Mouse (Mus musculus) cerebellum, postnatal 25 days (tissue): ENCODE measurements around the gene Acta2.

Source experiments
- DNase-seq, 2 experiments: peaks; one replicate each; pipeline ENCODE4 v3.0.0; 2021; ENCODE audit warnings: mixed read lengths in 2 of 2

Gene Acta2

DNA sequence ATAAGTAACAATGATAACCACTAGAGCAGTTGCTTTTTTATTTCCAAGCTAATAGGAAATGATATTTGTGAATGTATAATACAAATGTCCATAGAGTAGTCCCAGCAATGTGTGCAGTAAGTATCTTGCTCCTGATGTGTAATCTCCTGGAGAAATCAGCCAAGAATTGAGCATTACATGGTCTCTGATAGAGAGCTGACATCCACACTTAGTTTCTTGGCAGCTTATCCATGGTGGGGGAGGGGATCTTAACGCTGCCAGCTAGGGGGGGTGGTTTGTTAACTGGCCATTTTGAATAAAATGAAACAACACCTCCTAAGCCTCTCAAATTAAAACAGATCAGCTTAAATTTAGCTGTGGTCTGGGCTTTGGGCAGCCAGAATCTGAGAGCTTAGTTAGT, 13.6 kb upstream of the Acta2 start:
- DNase-seq, result no peak

DNA sequence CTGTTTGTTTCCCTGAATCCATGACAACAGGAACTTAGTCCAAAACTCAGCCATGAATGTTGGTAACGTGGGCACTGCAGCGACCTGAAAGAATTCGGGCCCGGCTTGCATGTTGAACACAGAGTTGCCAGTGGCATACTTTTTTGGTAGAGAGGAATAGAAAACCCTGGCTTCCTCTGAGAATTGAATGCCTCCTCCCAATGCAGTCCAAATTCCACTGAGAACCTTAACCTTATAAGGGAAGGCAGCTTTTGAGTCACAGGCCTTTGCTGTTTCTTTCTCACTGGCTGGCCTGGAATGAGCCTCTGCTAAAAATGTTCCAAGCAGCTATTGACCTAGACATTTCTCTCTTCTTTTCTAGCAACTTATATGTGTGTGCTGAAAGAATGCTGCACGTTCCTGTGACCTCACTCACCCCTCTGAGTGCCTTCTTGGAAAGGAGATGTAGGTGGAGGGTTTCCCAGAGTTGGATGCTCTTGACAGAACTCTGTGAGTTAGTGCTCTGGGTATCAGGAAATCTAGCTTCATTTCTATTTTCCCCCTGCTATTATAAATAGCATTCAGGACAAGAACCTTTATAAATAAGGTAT, 10.3 kb upstream of the Acta2 start:
- DNase-seq, result no peak

GRCm38 (mm10) chr19:34262273-34262974, 7.0 kb upstream of the Acta2 start:
- no peak for DNase-seq

- no peak for DNase-seq
Measured at GRCm38 (mm10) chr19:34256936-34257335, 1.5 kb upstream of the Acta2 start.

- DNase-seq, result no peak
Measured at GRCm38 (mm10) chr19:34256149-34256548, 759 bp upstream of the Acta2 start.

DNA sequence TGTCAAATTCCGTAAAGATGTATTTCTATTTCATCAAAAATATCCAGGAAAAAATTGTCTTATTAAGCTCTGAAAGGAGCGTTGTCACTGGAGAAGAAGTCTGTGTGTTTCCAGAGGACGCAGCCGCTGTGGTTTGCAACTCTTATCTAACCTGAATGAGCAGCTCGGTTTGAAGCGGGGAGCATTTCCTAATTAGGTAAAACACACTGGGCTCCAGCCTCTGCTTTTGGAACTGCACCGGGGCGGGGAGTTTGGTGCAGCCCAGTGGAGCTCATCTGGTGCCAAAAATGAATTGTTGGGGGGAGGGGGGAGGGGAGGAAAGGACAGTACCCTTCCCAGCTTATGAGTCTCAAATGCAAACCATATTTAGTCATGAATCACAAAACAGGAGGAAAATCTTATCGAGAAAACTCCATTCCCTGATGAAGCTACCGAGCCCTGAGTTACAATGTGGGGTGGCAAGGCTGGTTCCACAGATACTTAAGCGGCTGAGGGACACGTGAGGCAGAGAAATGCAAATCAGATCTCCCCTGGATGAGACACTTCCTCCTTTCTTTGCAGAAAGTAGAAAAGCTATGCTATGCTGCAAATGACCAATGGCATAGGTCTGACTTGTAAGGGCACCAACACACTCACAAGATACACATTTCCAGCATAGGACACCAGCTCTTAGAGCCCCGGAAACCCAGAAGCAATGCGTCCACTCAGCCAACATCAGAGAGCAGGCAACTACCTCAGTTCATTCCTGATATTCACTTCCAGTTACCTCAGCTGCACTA, 1.1 kb downstream of the Acta2 start:
- DNase-seq, result no peak

DNA sequence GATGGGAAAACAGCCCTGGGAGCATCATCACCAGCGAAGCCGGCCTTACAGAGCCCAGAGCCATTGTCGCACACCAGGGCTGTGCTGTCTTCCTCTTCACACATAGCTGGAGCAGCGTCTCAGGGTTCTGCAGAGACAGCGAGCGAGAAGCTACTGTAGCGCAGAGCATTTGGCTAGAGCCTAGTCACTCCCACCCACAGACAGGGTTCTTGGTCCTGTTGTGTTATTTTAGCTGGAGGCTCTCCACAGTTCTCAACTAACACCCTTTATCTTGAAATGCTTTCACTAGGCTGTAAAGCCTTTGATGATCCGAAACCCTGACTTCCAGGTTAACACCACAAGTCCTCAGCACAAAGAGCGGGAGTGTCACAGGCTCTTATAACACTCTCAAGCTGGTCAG, 2.9 kb downstream of the Acta2 start:
- DNase-seq, result no peak

DNA sequence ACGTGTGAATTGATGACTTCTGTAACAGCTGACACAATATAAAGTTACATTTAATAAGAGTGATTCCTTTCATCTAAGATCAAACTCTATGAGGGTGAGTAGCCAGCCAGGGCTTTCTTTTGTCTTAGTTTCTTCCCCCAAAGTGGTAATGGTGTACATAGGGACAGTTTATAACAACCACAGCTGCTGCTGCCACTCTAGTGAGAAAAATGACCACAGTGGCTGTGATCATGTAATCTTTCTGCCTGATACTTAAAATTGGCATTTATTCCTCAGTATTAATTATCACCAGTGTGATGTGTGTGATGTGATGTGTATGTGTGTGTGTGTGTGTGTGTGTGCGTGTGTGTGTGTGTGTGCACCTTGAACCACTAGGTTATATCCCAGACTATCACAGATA, 3.5 kb downstream of the Acta2 start:
- DNase-seq, result no peak

DNA sequence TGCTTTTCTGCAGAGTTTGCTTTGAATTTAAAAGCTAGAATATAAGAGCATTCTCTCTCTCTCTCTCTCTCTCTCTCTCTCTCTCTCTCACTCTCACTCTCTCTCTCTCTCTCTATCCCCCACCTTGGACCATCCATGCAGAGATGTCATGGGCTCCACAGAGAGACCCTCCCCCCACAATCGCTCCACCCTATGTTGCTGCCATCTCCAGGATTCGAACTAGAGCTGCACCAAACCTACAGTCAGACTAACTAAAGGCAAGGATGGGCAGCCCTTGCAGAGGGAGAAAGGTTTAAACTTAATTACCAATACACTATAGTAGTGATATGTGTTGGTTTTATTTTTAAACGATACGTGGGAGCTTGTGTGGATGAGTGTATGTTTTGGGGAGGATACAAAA, 4.8 kb downstream of the Acta2 start:
- DNase-seq, result no peak

DNA sequence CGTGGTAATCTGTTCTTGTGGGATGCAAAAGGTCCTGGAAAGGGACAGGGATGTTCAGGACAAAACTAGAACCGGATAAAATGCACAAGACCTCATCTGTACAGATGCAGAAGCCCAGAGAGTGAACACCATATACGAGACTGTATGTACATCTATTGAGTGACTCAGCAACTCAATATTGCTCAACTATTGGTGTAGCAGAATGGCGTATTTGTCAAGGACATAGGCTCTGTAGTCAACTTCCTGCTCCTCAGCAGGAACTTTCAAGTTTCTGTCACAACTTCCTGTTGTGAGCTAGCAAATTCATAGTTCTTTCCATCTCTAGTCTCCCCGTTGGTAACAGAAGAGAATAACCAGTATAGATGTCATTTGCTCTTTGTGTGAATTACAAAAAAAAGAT, 6.8 kb downstream of the Acta2 start:
- no peak for DNase-seq

GRCm38 (mm10) chr19:34244056-34244455, 11.3 kb downstream of the Acta2 start:
- DNase-seq, result peak; percentile 25 to 53

GRCm38 (mm10) chr19:34242925-34243324, 12.5 kb downstream of the Acta2 start:
- no peak for DNase-seq

- DNase-seq, result no peak
Measured at GRCm38 (mm10) chr19:34241247-34241915, 14.0 kb downstream of the Acta2 start.

DNA sequence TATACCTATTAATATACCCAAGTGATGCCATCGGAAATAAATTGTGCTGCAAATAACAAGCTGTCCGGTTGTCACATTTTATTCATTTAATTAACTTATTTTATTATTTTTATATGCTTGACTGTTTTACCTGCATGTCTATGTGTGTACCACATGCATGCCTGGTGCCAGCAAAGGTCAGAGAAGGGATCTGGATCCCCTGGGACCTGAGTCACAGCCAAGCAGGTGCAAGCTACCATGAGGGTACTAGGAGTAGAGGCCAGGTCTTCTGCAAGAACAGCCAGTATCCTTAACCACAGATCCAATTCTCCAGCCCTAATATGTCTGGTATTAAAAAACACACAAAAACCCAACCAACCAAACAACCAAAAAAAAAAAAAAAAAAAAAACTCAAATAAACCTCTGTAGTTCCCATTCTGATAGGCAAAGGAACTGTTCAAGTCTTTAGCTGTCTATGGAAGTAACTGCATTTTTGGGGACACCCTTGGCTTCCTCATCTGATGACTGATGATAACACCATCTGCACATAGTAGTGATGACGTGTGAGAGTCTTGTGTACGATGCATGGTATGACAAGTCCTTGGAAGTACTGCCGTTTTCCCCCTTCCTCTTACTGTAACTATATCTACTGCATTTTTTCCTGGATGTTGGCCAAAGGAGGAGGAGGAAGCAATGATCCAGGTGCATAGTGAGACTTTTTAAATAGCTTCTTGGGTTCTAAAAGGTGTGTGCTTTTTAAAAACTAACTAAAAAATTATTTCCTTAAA, 14.9 kb downstream of the Acta2 start:
- DNase-seq, result no peak

GRCm38 (mm10) chr19:34237746-34238145, 17.6 kb downstream of the Acta2 start:
- no peak for DNase-seq

GRCm38 (mm10) chr19:34236049-34236448, 19.3 kb downstream of the Acta2 start:
- no peak for DNase-seq

DNA sequence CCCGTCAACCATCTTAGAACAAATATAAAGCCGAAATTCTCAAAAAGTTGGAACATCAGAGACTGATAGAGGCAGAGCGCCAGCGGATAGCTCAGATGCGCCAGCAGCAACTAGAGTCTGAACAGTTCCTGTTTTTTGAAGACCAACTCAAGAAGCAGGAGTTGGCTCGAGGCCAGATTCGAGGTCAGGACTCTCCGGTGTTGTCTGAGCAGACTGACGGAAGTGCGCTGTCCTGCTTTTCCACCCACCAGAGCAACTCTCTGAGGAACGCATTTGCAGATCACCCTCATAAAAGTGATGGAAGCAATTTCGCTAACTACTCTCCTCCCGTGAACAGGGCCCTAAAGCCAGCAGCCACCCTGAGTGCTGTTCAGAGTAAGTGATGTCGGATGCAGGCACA, 21.4 kb downstream of the Acta2 start:
- DNase-seq, result peak; percentile 17 to 47

GRCm38 (mm10) chr19:34232326-34232725, 23.1 kb downstream of the Acta2 start:
- DNase-seq, result no peak

DNA sequence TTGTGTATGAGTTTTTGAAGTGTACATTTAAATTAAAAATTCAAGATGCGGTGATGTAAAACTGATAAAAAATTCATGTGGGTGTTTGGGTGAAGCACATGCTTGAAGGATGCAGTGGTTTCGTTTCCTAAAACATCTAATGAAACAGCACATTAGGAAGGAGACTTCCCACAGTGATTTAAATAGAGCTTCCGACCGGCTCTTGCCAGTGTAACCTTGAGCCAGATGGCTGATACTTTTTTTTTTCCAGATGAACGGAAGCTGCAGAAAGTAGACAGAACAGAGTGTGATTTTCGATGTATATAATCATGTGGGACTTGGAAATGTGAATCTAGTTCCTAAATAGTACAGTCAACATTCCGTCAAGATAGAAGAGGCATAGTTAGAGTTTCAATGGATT, 23.8 kb downstream of the Acta2 start:
- no peak for DNase-seq

GRCm38 (mm10) chr19:34222805-34223204, 32.6 kb downstream of the Acta2 start:
- no peak for DNase-seq

- DNase-seq, result no peak
Measured at GRCm38 (mm10) chr19:34220732-34221380, 34.5 kb downstream of the Acta2 start.
